17 mouse cellular contexts compared by ENCODE assay signal in genomic region chr4:21952255-21952654, GRCm38 (mm10).
"Had no signal": no experiment of that assay in that cellular context is flagged by ENCODE, and none has a peak within 500 bp of the region (broad histone marks: within the 10 kb centered on the region; RNA-seq: fewer than 3 reads in every experiment).

No protein-coding gene starts in this region.

- DNase-seq: kidney, adult 2 months; kidney, postnatal 25 days; liver, postnatal 0 days; lung, embryonic 14.5 days; retina, postnatal 1 day; thymus, postnatal 25 days had no signal

- ATAC-seq: intestine, postnatal 0 days; liver, postnatal 0 days; lung, postnatal 0 days; midbrain, embryonic 13.5 days had no signal

- H3K4me3 ChIP-seq: limb, embryonic 12.5 days; limb, embryonic 15.5 days; midbrain, embryonic 13.5 days; neural tube, embryonic 12.5 days; neural tube, embryonic 15.5 days had no signal

- H3K27ac ChIP-seq: kidney, postnatal 0 days; limb, embryonic 12.5 days; limb, embryonic 15.5 days; liver, embryonic 14.5 days; macrophage; midbrain, embryonic 13.5 days; neural tube, embryonic 12.5 days; neural tube, embryonic 15.5 days; stomach, postnatal 0 days had no signal
